Mouse (Mus musculus) megakaryocyte-erythroid progenitor cell, adult 5-6 weeks (primary cell): ENCODE results near the gene Dlg4. TPM values are rescaled to one million over a fixed set of nuclear protein-coding genes. Genes with fewer than 3 reads are reported as not detected.

Source experiments
- ATAC-seq: replicated peaks from 2 replicates; pipeline ENCODE4 v1.8.0; 2016; ENCODE audit warnings: mild to moderate bottlenecking, inconsistent platforms; ENCODE audit not compliant: severe bottlenecking, poor library complexity, low FRiP score, low TSS enrichment
- total RNA-seq, 2 experiments: library from RNA; stranded (forward) in 1 of 2; stranded (reverse) in 1 of 2; fragments of 200-1000, 215-1000 nt in 1 of 2; fragments of >200 nt in 1 of 2; fragmentation: Nextera tagmentation in 1 of 2; gene quantifications; 2 replicates each; pipeline ENCODE4 v1.2.3; 2014 to 2017

Gene Dlg4
- total RNA-seq (2014; fragmentation: Nextera tagmentation): 2.1 and 3.0 TPM in 2 replicates
- total RNA-seq (2017): 0.23 and 0.76 TPM in 2 replicates

GRCm38 (mm10) chr11:70016669-70017068 lies at the start of gene Dlg4:
Dlg4 (plus strand) TSS chr11:70016942.
- no peak for ATAC-seq

- no peak for ATAC-seq
Observed at GRCm38 (mm10) chr11:69968793-69969192, 47.9 kb upstream of the Dlg4 start.

GRCm38 (mm10) chr11:69970222-69970621 lies 46.5 kb upstream of the Dlg4 start:
- ATAC-seq: no peak

GRCm38 (mm10) chr11:69970775-69971174 lies 46.0 kb upstream of the Dlg4 start:
- no peak for ATAC-seq

- ATAC-seq: no peak
Observed at GRCm38 (mm10) chr11:69974907-69975306, 41.8 kb upstream of the Dlg4 start.

- ATAC-seq: no peak
Observed at GRCm38 (mm10) chr11:69976271-69976670, 40.5 kb upstream of the Dlg4 start.

GRCm38 (mm10) chr11:69979827-69980195 lies 36.9 kb upstream of the Dlg4 start:
- ATAC-seq: peak; percentile 33

GRCm38 (mm10) chr11:69980196-69981140 lies 36.3 kb upstream of the Dlg4 start:
- peak; percentile 89 for ATAC-seq

- ATAC-seq: no peak
Observed at GRCm38 (mm10) chr11:69981141-69981762, 35.5 kb upstream of the Dlg4 start, which contains the start of gene Ctdnep1. Ctdnep1 (plus strand) TSS chr11:69981156.

- no peak for ATAC-seq
Observed at GRCm38 (mm10) chr11:69982225-69982624, 34.5 kb upstream of the Dlg4 start, which contains the start of gene Elp5. Elp5 (minus strand) TSS chr11:69982517.

GRCm38 (mm10) chr11:69982877-69983276 lies 33.9 kb upstream of the Dlg4 start:
- 0 out of 2 replicates have a peak, but pooled peaks have one; percentile 27 for ATAC-seq

GRCm38 (mm10) chr11:69983377-69983776 lies 33.4 kb upstream of the Dlg4 start:
- ATAC-seq: no peak

GRCm38 (mm10) chr11:69984431-69984830 lies 32.3 kb upstream of the Dlg4 start:
- no peak for ATAC-seq

- ATAC-seq: no peak
Observed at GRCm38 (mm10) chr11:69989949-69990348, 26.8 kb upstream of the Dlg4 start.

GRCm38 (mm10) chr11:69990850-69991691 lies 25.7 kb upstream of the Dlg4 start, which contains the start of gene Gabarap:
Gabarap (plus strand) TSS chr11:69991143.
- ATAC-seq: peak; percentile 68

GRCm38 (mm10) chr11:69991711-69992110 lies 25.0 kb upstream of the Dlg4 start:
- ATAC-seq: no peak

GRCm38 (mm10) chr11:69992396-69992795 lies 24.3 kb upstream of the Dlg4 start:
- no peak for ATAC-seq

- ATAC-seq: no peak
Observed at GRCm38 (mm10) chr11:69992932-69993331, 23.8 kb upstream of the Dlg4 start.

- no peak for ATAC-seq
Observed at GRCm38 (mm10) chr11:69994401-69995090, 22.2 kb upstream of the Dlg4 start.
